Mouse (Mus musculus) lung, postnatal 10 days (tissue): ENCODE data around the gene Ngp.
"Not testable (repeated sequence)": the region's sequence is repeated elsewhere in the genome, so short reads cannot be mapped to it uniquely, and the experiment has no call there.

Experiments
- DNase-seq: peaks from one replicate; pipeline ENCODE4 v3.0.0; 2021

Gene Ngp

DNA sequence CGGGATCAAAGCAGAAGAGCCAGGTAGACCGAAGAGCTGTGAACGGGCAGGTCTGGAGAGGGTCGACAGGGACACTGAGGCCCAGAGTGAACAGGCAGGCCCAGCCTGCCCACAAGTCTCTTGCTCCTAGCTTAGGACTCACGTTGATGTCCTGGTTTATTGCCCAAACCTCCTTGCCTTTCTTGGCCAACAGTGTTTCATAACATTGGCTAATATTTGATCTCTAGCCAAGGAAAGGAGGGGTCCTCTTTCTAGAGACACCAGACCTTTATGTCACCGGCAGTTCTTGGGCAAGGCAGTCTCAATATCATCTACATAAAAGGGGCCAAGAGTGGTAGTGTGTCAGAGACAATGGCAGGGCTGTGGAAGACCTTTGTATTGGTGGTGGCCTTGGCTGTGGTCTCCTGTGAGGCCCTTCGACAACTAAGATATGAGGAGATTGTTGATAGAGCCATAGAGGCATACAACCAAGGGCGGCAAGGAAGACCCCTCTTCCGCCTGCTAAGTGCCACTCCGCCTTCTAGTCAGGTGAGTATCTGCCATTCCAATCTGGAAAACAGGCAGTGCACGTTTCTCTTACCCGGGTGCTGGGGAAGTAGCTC, at the start of gene Ngp:
Ngp (plus strand) TSS at position 237 of the 602 bp plus-strand sequence.
- no peak for DNase-seq

DNA sequence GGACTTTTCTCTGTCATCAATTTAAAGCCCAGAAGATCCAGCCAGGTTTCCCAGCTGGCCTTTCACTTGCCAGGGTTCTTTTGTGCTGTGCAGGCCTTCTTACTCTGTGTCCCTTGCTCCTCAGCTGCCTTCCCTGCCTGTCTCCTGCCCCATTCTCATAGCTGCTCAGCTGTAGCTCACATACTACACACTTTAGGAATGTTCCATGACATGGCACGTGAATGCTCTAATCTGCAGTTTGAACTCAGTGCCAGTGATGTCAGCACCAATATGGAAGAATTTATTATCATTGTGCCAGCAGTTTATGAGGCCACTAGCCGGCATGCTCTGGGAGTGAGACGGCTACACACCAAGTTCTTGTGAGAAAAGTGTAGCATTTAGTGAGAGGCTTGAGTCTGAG, 49.7 kb upstream of the Ngp start:
- no peak for DNase-seq

DNA sequence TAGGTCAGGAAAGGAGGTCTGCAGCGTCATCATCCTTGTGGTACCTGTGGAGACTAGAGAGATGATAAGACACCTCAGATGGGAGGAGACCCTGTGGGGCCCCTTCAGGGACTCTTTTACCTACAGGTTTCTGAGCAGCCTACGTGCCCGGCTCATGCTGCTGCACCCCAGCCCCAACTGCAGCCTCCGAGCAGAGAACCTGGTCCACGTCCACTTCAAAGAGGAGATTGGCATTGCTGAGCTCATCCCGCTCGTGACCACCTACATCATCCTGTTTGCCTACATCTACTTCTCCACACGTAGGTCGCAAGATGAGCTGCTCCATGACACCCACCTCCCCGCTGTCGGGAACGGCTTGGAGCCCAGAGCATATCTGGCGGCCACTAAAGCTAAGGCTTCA, 45.7 kb upstream of the Ngp start:
- DNase-seq: no peak

DNA sequence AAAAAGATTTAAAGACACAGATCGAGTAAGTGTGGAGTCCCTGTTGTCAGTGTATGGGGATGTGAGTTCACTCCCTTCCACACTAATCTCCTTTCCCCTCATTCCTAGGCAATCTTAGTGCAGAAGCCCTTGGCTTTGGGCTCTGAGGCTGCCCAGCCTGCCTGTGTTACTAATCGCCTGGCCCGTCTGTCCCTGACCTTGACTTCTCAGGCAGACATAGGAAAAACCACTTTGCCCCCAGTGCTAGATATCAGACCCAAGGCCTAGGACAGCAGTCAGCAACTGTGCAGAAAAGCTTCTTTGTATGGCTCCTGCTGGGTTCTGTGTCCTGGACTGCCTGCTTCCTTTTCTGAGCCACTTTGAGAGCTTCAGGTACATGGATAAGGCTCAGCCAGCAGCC, 43.9 kb upstream of the Ngp start:
- no peak for DNase-seq

DNA sequence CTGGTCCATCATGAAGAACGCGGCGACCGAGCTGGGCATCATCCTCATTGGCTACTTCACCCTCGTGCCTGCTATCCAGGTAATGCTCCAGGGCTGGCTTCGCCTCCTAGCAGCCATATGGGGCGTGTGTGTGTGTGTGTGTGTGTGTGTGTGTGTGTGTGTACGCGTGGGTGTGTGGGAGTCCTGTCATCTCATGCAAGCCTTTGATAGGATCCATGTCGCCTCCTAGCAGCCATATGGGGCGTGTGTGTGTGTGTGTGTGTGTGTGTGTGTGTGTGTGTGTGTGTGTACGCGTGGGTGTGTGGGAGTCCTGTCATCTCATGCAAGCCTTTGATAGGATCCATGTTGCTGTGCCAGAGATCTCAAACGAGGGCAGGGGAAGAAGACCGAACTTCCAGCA, 41.9 kb upstream of the Ngp start:
- DNase-seq: not testable (repeated sequence)

DNA sequence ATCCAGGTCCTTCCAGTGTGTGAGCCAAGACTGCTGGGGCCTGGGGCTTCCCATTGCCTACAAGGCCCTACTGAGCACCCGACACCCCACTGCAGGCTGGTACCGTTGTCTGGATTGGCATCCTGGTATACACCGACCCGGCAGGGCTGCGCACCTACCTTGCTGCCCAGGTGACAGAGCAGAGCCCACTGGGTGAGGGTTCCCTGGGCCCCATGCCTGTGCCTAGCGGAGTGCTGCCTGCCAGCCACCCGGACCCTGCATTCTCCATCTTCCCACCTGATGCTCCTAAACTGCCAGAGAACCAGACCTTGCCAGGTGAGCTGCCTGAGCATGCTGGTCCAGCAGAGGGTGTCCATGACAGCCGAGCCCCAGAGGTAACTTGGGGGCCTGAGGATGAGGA, 40.2 kb upstream of the Ngp start:
- DNase-seq: no peak

DNA sequence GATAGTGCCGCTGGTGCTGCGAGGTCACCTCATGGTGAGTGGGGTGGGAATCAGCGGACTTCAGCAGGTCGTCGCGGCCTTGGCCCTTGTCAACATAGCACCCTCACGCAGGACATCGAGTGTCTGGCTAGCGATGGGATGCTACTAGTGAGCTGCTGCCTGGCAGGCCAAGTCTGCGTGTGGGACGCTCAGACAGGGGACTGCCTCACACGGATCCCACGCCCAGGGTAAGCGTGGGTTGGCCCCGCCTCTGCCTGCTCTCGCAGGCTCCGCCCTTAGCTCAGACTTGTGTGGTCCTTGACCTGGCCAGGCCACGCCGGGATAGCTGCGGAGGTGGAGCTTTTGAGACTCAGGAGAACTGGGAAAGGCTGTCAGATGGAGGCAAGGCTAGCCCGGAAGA, 38.9 kb upstream of the Ngp start:
- DNase-seq: peak; percentile 43

DNA sequence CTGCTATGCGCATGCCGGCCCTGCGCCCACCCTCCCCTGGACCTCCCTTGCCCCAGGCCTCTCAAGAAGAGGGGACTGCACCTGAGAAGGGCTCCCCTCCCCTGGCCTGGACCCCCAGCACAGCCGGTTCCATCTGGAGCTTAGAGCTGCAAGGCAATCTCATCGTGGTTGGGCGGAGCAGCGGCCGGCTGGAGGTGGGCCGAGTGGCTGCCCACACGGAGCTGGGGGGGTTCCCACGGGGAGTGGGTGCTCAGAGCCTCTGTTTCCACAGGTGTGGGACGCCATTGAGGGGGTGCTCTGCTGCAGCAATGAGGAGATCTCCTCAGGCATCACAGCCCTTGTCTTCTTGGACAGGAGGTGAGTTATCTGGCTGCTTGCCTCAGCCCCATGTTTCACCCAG, 38.3 kb upstream of the Ngp start:
- no peak for DNase-seq

DNA sequence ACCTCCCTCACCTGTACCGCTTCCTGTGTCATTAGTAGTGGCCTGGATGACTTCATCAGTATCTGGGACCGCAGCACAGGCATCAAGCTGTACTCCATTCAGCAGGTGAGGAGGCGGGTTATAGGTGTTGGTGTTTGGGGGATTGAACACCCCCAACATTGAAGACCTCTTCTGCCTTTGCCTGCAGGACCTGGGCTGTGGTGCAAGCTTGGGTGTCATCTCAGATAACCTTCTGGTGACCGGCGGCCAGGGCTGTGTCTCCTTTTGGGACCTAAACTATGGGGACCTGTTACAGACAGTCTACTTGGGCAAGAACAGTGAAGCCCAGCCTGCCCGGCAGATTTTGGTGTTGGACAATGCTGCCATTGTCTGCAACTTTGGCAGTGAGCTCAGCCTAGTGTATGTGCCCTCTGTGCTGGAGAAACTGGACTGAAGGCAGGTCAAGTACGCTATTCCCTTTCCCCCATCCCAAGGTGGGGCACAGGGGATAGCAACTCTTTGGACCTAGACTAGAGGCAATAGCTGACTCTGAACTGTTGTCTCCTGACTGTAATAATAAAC, 35.1 kb upstream of the Ngp start:
- no peak for DNase-seq

DNA sequence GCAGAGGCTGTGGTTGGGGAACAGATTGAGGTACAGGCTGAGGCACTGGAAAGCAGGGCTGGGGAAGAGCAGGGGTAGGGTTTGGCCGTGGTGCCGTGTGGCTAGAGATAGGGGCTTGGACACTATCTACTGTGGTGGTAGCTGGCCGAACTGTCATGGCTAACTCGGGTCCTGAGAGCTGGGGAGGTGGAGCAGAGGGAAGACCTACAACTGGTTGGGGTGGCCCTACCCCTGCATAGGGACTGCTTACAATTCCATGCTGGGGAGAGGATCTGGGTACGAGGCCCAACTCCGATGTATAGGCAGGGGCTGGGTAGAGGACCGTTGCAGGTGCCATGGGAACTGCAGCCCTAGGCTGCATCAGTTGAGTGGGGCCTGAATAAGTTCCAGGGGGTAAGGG, 31.5 kb upstream of the Ngp start:
- no peak for DNase-seq

DNA sequence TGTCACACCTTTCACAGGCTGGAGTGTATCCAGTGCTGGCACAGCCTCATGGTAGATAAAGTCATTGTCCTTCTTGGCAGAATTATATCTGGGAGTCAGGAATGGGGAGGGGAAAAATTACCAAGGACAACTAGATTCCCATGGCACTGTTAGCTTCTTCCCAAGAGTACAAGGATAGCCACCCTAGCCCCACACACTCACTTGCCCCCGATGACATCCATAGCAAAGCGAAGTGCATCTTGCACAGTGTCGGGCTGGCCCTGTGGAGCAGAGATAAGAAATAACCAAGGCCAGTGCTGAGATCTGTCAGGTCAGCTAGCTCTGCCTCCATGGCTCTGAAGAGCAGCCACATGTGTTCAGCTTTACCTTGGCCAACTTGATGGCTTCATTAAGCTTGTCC, 28.7 kb upstream of the Ngp start:
- no peak for DNase-seq

DNA sequence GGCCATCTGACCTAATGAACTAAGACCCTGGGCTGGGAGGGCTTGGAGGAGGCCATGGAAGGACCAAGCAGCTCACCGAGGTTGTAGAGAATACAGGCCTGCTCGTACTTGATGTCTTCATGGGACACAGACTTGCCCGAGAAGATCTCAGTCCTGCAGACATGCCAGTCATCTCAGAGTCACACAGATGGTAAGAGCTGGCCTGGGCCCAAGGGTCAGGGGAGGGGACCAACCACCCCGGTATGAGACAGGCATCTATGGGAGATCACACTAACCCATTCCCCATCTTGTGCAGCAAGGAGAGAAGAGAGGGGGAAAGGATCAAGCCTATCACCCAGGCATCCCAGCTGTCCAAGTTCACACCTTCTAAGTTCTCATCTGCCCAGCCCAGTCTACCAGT, 26.3 kb upstream of the Ngp start:
- no peak for DNase-seq

DNA sequence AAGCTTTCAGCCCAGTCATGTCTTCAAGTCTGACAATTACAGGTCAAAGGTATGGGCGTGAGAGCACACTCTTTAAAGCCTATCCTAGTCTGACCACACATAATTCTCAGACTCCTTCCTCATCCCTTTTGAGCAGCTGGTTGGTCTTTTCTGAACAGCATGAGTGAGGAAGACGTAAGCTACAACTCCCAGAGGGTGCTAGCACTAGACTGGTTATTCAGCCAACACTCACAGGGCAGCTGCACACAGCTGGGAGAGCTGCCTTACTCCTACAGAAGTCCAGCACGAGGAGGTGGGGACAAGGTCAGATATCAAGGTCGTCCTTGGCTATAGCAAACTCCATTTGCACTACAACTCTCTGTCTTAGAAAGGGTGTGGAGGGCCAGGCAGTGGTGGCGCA, 18.9 kb upstream of the Ngp start:
- DNase-seq: peak; percentile 63

DNA sequence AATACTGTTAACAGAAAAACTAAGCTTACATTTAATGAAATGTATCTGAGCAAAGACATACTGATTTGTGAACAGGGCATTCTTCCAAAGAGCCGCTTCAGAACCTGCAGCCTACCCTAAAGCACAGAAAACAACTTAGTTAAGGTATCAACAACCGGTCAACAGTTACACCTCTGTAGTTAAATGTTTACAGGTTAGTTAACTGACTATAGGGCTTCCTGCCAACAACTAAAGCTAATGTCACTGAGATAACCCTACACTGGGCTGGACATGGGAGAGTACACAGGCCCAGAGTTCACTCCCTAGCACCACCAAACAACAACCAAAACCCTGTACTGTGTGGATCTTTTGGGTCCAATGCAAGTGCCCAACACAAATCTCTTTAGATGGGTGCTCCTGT, 16.8 kb upstream of the Ngp start:
- no peak for DNase-seq

DNA sequence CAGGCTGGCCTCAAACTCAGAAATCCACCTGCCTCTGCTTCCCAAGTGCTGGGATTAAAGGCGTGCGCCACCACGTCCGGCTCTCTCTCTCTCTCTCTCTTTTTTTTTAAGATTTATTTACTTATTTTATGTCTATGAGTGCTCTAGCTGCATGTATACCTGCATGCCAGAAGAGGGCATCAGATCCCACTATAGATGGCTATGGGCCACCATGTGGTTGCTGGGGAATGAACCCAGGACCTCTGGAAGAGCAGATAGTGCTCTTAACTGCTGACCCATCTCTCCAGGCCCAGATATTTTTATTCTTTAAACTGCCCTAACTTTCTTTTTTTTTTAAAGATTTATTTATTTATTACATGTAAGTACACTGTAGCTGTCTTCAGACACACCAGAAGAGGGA, 16.3 kb upstream of the Ngp start:
- not testable (repeated sequence) for DNase-seq

DNA sequence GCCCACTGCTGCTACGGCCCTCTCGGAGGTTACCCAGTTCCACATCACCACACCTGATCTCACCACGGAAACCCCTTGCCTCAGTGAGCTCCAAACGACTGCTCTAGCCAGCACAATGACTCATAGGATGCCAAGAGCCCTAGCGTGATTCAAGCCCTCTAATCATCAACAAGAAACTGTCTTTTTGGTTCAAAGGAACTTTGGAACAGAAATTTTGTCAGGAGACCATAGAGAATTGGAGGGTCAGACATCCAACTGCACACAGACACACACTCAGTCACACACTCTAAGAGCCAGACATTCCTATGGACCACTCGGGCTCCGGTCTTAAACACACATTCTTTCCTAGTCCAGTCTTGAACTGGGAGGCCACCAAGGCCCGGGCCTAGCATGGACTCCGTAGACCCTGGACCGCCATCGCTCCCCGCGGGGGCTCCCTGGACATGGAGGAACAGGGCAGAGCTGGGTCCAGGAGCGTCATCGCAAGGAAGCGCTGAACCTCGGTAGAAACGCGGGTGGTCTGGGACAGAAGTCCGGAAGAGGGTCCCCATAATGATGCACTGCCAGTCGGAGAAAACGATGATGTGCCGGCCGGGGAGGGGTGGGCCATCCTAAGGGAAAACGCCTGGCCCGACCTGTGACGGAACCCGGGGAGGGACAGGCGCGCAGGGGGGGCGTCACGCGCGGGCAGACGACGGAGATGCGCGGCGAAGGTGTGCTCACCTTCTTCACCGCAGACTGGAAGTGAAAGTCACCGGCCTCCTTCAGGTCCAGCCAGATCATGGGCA, 12.0 kb upstream of the Ngp start:
- DNase-seq: no peak

DNA sequence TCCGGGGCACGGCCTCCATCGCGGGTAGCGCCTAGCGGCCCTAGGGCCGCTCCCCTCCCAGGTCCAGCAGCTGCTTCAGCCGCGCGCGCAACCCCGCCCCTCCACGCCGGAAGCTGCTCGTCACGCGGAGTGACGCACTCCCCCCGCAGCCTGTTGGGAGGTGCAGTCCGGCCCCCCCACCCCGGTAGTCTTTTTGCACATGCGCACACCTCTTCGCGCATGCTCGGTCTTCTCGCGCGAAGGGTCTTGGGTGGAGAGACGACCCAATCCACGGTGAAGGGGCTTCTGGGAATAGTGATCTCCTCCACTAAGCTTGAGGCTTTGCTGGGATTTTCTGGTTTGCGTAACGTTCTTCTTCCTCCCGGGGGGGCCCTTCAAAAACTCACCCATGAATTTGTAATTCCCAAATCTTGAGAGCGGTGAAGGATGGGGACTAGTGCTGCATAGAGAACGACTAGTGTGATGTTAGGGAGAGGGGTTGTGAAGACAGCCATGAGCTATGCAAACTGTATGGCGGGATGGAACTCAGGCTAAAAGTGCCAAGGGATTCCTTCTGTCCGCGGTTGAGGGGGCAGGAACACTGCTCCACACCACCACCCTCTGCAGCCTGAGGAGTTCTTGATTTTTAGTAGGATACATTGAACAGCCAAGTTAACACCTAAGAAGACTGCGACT, 11.3 kb upstream of the Ngp start, which contains the start of gene Ptpn23:
Ptpn23 (minus strand) TSS at position 115 of the 675 bp plus-strand sequence.
- DNase-seq: peak; percentile 97

DNA sequence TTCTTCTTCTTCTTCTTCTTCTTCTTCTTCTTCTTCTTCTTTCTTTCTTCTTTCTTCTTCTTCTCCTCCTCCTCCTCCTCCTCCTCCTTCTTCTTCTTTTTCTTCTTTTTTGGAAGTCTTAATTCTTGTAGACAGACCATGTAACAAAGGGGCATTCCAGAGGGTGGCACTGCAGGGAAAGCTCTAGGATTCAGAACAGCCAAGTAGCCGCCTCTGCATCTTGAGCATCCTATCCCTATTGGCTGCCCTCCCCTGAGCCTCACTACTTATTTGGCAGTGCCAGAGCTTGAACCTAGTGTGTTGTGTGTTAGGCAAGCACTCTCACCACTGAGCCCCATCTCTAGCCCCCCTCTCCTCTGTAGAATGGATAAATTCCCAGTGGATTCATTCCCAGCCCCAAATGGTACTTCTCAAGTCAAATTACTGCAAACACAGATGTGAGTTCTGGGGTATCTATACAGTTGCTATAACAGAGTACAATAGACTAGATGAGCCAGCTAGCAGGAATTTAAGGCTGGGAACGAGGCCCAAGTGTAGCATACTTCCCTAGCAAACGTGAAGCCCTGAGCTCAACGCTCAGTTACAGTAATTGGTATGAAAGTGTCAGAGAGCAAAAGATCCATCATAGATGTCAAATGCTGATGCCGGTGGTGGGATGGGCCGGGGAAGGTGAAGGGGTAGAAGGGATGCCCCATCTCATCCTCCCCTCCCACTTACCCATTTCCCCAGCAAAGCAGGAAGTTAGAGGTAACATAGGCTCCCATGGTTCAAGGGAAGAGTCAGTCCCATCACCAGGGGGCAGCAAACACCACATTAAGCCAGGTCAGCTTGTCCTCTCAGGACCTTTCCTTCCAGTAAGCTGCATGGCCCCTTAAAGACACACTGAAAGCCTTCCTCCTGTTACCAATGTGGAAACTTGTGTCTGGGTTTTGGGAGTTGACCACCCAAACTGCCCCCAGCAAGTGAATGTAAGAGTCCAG, 8.3 kb upstream of the Ngp start:
- DNase-seq: peak; percentile 94

DNA sequence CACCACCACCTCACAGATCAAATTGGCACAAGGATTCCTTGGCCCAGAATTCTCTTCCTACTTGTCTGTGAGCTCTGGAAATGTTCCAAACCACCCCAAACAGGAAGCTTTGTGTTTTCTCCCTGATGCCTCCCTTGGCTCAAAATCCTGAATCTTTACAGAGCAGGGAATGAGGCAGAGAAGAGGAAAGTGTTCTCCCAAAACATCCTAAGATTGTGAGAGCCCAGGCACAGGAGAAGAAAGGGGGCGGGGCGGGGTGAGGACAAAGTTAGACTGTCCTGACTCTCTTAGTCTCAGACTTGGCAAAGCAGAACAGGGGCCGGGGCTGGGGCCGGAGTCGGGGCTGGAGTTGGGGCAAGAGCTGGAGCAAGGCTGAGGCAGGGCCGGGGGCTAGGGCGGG, 6.6 kb upstream of the Ngp start:
- DNase-seq: peak; percentile 74

DNA sequence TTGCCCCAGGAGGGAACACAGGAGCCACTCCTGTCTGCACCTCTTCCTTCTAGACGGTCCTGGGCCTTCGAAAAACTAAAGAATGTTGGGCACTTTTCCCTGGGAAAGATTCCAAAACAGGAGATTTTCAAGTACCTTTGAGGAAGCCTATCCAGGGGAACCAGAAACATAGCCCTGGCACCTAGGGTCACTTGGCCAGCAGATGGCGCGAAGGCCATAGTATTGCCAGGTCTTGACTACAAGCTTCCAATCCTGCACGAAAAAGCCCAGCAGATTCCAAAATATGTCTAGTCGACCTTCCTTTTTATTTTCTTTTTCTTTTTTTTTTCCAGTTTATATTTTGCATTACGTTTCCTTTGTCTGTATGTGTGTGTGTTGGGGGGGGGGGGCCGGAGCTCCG, 5.8 kb upstream of the Ngp start:
- DNase-seq: peak; percentile 86

DNA sequence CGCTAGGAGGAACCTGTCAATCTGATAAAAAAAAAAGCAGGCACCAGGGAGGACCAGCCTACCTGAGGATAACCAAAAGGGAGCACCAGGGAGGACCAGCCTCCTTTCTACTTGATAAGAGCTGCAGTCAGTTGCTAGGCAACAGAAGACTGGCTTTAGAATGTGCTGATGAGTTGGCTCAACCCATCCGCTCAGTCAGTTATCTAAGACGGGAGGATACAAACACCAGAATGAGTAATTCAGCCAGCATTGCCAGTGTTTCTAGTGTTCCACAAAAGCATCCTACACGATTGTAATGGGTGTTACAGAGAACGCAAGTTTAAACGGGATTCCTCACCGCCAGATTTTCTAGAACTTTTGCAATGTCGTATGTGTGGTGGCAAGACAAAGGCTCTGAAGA, 11.7 kb downstream of the Ngp start:
- no peak for DNase-seq

DNA sequence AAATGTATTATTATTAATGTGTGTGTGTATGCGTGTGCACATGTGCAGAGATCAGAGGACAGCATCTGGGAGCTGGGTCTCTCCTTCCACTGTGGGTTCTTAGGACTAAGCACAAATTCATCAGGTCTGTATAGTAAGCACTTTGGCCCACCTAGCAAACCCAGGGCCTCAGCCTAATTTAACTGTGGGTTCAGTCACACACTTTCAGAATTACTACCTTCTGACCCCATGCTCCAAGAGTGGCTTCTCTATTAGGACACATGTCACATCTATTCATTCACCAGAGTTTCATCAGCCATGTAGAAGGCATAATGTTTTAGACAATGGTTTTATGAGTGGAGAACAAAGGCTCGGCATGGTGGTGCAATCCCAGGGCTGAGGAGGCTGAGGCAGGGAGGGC, 13.5 kb downstream of the Ngp start:
- no peak for DNase-seq

DNA sequence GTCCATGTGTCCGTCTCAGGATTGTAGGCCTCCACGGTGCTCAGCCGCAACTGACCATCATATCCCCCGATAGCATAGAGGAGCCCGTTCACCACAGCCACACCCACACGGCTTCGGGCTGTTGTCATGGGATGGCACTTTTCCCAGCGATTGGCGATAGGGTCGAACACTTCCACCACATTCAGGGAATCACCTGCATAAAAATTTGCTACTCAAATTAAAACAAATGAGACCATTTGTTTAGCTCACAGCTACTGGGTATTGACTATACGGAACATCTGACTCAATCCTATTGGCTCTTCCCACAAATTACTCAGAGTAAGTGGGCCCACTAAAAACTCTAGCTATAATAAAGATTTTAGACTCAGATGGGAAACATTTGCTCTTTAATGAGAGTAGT, 16.5 kb downstream of the Ngp start:
- DNase-seq: no peak
